ENCODE assay signal across 9 mouse cellular contexts in the genomic region with DNA sequence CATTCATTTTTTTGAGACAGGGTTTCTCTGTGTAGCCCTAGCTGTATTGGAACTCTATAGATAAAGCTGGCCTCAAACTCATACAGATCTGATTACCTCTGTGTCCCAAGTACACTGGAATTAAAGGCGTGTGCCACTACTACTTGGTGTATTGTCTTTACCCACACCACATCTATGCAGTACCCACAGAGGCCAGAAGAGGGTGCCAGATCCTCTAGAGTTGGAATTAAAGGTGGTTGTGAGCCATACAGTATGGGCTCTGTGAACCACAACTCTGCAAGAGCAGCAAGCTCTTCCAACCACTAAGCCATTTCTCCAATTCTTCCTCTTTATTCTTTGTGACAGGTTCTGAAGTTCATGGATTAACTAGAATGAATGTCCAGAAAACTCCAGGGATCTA. TPM values are rescaled to one million over a fixed set of nuclear protein-coding genes. Genes with fewer than 3 reads are reported as not detected.
DNase-seq lines count a peak whose midpoint lies in the region; ATAC-seq and TF ChIP-seq lines count a peak whose summit lies in the region.
"Had no signal": no experiment of that assay in that cellular context is flagged by ENCODE, and none has a peak within 500 bp of the region (broad histone marks: within the 10 kb centered on the region; RNA-seq: fewer than 3 reads in every experiment).

No protein-coding gene starts in this region.

- 30% methylated on average over 1 of the region's 1 CpGs for WGBS in liver, embryonic 14.5 days (ENCODE audit: insufficient replicate concordance)

- peak; percentile 68 for TF ChIP-seq CTCF in liver, embryonic 14.5 days (IDR thresholded peaks at IDR 0.05; ENCODE audit: low read depth)

- H3K4me3 ChIP-seq in liver, embryonic 14.5 days (ENCODE audit: insufficient read depth in 1 of 2, low read depth in 2 of 2, low read length in 2 of 2) = no peak overlapping the region

- ATAC-seq in liver, embryonic 14.5 days (ENCODE audit: insufficient read depth) = no peak
- ATAC-seq in inflammation-experienced regulatory T-cells, adult 6 months = no peak

- H3K27me3 ChIP-seq in liver, embryonic 14.5 days (ENCODE audit: control insufficient read depth, insufficient read depth, low read length) = no peaks in the 10 kb centered on the region

- H3K9me3 ChIP-seq in liver, embryonic 14.5 days (ENCODE audit: control insufficient read depth, low read length) = no peaks in the 10 kb centered on the region

- TF ChIP-seq EP300 in liver, embryonic 14.5 days (IDR thresholded peaks at IDR 0.05; ENCODE audit: low read depth) = no peak

- peak; percentile 8 for DNase-seq in gastrocnemius, postnatal 10 days
- DNase-seq in gastrocnemius, postnatal 4 days (ENCODE audit: low spot score in 2 of 2) = no peak
- DNase-seq in right cerebral cortex, postnatal 14 days = peak; percentile 28
- DNase-seq in right cerebral cortex, adult 18-20 months = no peak
- DNase-seq in c-Kit-positive CD71-positive TER-119-positive erythroid progenitor cells, embryonic 14.5 days (ENCODE audit: low spot score) = peak; percentile 48
- peak in 1 of 3 experiments; percentile 26 for DNase-seq in liver, embryonic 14.5 days (ENCODE audit: low read depth in 3 of 3, low spot score in 3 of 3)
- DNase-seq in thymus, postnatal 10 days (ENCODE audit: low spot score in 2 of 2) = peak; percentile 19 to 51

- no peak overlapping the region for H3K9ac ChIP-seq in liver, embryonic 14.5 days (replicated peaks)

- H3K36me3 ChIP-seq in liver, embryonic 14.5 days (replicated peaks; ENCODE audit: control insufficient read depth, insufficient read depth, low read depth) = no peaks in the 10 kb centered on the region

- no peak overlapping the region for H3K4me2 ChIP-seq in liver, embryonic 14.5 days (ENCODE audit: low read depth)

- no peaks in the 10 kb centered on the region for H3K4me1 ChIP-seq in liver, embryonic 14.5 days (replicated peaks; ENCODE audit: control insufficient read depth in 2 of 2, insufficient read depth in 2 of 2, low read length in 1 of 2)

- no peak overlapping the region for H3K27ac ChIP-seq in liver, embryonic 14.5 days

RNA-seq across cellular contexts. Expression of gene Tceal5, which starts 6.8 kb away (rescaled TPM):
- total RNA-seq in gastrocnemius, postnatal 10 days (2021) = 10 to 100 TPM; 74.3 to 87.3 TPM
- 100 to 1,000 TPM; 118 to 136 TPM for total RNA-seq in gastrocnemius, postnatal 4 days (2021)
- 6.4 and 13.8 TPM in 2 replicates for polyA plus RNA-seq in liver, embryonic 14.5 days (2012; rRNA removed)
- 2.9 and 4.0 TPM in 2 replicates for polyA plus RNA-seq in liver, embryonic 14.5 days (2014; fragmentation: Nextera tagmentation; extraction: Ambion mirVana)
- not detected for polyA plus RNA-seq in inflammation-experienced regulatory T-cells, adult 6 months (2017; shearing (Covaris generic))
- total RNA-seq: neutrophil, adult 5-6 weeks had no signal

RNA-seq across cellular contexts. Expression of gene Tceal7, which starts 17.7 kb away (rescaled TPM):
- total RNA-seq in gastrocnemius, postnatal 10 days (2021) = 100 to 1,000 TPM; 539 to 771 TPM
- 1,000 to 10,000 TPM; 1,198 to 1,219 TPM for total RNA-seq in gastrocnemius, postnatal 4 days (2021)
- polyA plus RNA-seq in liver, embryonic 14.5 days (2012; rRNA removed) = 0.12 and 0.14 TPM in 2 replicates
- 0.10 and 0.76 TPM in 2 replicates for polyA plus RNA-seq in liver, embryonic 14.5 days (2014; fragmentation: Nextera tagmentation; extraction: Ambion mirVana)
- not detected for polyA plus RNA-seq in inflammation-experienced regulatory T-cells, adult 6 months (2017; shearing (Covaris generic))
- total RNA-seq: neutrophil, adult 5-6 weeks had no signal

RNA-seq across cellular contexts. Expression of gene Bex1, which starts 18.4 kb away (rescaled TPM):
- 10 to 100 TPM; 27.7 to 29.1 TPM for total RNA-seq in gastrocnemius, postnatal 10 days (2021)
- total RNA-seq in gastrocnemius, postnatal 4 days (2021) = 100 to 1,000 TPM in 1 of 2 experiments, 10 to 100 TPM in 1; 96.8 to 121 TPM
- 106 and 169 TPM in 2 replicates for polyA plus RNA-seq in liver, embryonic 14.5 days (2012; rRNA removed)
- 137 and 150 TPM in 2 replicates for polyA plus RNA-seq in liver, embryonic 14.5 days (2014; fragmentation: Nextera tagmentation; extraction: Ambion mirVana)
- polyA plus RNA-seq in inflammation-experienced regulatory T-cells, adult 6 months (2017; shearing (Covaris generic)) = not detected
- total RNA-seq: neutrophil, adult 5-6 weeks had no signal

RNA-seq across cellular contexts. Expression of gene Tceal8, which starts 24.7 kb away (rescaled TPM):
- total RNA-seq in gastrocnemius, postnatal 10 days (2021) = 10 to 100 TPM; 48.0 to 55.1 TPM
- 10 to 100 TPM; 61.9 to 77.7 TPM for total RNA-seq in gastrocnemius, postnatal 4 days (2021)
- polyA plus RNA-seq in liver, embryonic 14.5 days (2012; rRNA removed) = 66.5 and 105 TPM in 2 replicates
- 189 and 191 TPM in 2 replicates for polyA plus RNA-seq in liver, embryonic 14.5 days (2014; fragmentation: Nextera tagmentation; extraction: Ambion mirVana)
- 1 to 10 TPM in 1 of 3 experiments, not detected in 2; 1.2 TPM for polyA plus RNA-seq in inflammation-experienced regulatory T-cells, adult 6 months (2017; shearing (Covaris generic))

RNA-seq across cellular contexts. Expression of gene Tceal9, which starts 48.0 kb away (rescaled TPM):
- 10 to 100 TPM; 74.7 to 80.1 TPM for total RNA-seq in gastrocnemius, postnatal 10 days (2021)
- total RNA-seq in gastrocnemius, postnatal 4 days (2021) = 100 to 1,000 TPM; 145 to 154 TPM
- 80.9 and 128 TPM in 2 replicates for polyA plus RNA-seq in liver, embryonic 14.5 days (2012; rRNA removed)
- 233 and 236 TPM in 2 replicates for polyA plus RNA-seq in liver, embryonic 14.5 days (2014; fragmentation: Nextera tagmentation; extraction: Ambion mirVana)
- polyA plus RNA-seq in inflammation-experienced regulatory T-cells, adult 6 months (2017; shearing (Covaris generic)) = 10 to 100 TPM; 59.1 to 92.8 (median 64.8) TPM

Comparison
In these comparisons a context has a peak if more than half of its experiments do, and no peak if none do; other contexts are left out.
1. DNase-seq: peak in gastrocnemius, postnatal 10 days (single experiment), right cerebral cortex, postnatal 14 days (single experiment), c-Kit-positive CD71-positive TER-119-positive erythroid progenitor cells, embryonic 14.5 days (single experiment) and thymus, postnatal 10 days (2 of 2); none in gastrocnemius, postnatal 4 days (0 of 2) and right cerebral cortex, adult 18-20 months (single experiment).